Mouse (Mus musculus) liver, postnatal 0 days (tissue): ENCODE measurements at regions not wholly inside any gene's neighbourhood (a gene's known extent, or its start where the extent isn't known, plus 50 kb on each side); places are given as distances from the start of the nearest gene placed in this dataset.

Source experiments
- CTCF ChIP-seq: sonication (generic); IDR thresholded peaks from 2 replicates; pipeline ENCODE4 v1.5.1; 2016; ENCODE audit warnings: antibody characterized with exemption, low read depth
- EP300 ChIP-seq: IDR thresholded peaks from 2 replicates; pipeline ENCODE4 v1.6.1; 2016; ENCODE audit warnings: antibody characterized with exemption, low read depth, mild to moderate bottlenecking

DNA sequence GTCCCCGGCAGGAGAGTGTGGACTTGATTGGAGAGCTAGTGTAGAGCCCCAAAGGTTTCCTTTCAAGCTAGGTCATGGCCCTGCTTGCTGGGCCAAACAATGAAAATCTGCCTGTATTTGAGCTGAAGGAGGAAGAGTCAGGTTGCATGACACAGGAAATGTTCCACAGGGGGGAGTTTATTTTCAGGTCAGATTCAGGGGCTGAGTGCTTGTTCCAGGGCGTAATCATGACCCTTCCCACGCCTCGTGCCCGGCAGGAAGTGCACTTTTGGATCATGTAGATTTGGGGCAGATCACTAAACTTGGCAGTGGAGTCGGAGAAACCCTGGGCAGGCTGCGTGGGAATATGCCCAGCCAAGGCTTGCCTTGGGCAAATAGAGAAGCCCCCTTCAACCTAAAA lies 226.7 kb upstream of the Tgfbr2 start:
- TF ChIP-seq EP300 (no peak), CTCF (no peak)
